In the genomic region with DNA sequence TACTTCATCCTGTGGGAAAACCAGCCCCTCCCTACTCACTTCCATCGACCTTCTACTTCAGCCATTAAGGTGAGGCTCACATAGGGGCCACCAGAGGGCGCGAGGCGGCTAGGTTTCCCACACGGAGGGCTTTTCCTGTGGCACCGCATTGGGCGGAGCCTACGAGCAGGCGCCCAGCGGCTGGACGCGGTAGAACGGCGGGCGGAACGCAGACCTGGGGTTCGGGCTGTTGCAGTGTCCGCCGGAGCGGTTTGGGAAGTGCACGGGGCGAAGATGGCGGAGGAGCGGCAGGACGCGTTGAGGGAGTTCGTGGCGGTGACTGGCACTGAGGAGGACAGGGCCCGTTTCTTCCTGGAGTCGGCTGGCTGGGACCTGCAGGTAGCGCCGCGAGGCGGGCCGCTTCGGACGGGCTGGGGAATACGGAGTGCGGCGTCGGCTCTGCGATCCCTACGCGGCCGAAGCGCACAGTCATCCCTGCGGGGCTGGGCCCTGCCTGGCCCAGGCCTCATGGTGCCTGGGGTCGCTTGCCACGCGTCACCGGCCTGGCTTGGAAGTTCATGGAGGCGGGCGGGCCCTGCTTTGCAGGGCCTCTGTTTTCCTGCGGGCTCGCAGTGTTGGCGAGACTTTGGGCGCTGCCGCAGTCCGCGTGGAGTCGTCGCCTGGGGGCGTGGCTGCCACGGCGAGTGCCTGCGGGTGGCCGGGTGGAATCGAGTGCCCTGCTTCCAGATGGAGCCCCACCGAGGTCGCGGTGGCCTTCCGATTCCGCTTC, we compare ENCODE assay signal across 8 mouse cellular contexts. TPM values are rescaled to one million over a fixed set of nuclear protein-coding genes. Genes with fewer than 3 reads are reported as not detected.
DNase-seq lines count a peak whose midpoint lies in the region; ATAC-seq and TF ChIP-seq lines count a peak whose summit lies in the region.

TSS of gene Nsfl1c (plus strand) at position 148 of the 769 bp plus-strand sequence.

- peak within 1 kb of the TSS; percentile 85 to 97 for H3K4me3 ChIP-seq in MEL (ENCODE audit: control insufficient read depth in 1 of 2, insufficient read depth in 1 of 2, low read depth in 2 of 2, low read length in 2 of 2)
- peak within 1 kb of the TSS; percentile 58 for H3K4me3 ChIP-seq in cerebellum, adult 2 months (replicated peaks; ENCODE audit: insufficient read depth, low read depth, low read length)
- peak within 1 kb of the TSS; percentile 81 for H3K4me3 ChIP-seq in forebrain, postnatal 0 days (ENCODE audit: low read depth, low read length)
- H3K4me3 ChIP-seq in lung, embryonic 15.5 days, result peak within 1 kb of the TSS; percentile 94

- H3K27me3 ChIP-seq in MEL (ENCODE audit: control insufficient read depth in 1 of 2, insufficient read depth in 2 of 2, low read length in 2 of 2), result peaks cover 0 to 3% of the 10 kb centered on the region in 2 experiments; a peak in 2 of 4 replicates
- no peaks in the 10 kb centered on the region for H3K27me3 ChIP-seq in cerebellum, adult 2 months (ENCODE audit: control insufficient read depth, insufficient read depth, low read length)
- no peaks in the 10 kb centered on the region for H3K27me3 ChIP-seq in forebrain, postnatal 0 days (ENCODE audit: insufficient read depth, low read length)
- H3K27me3 ChIP-seq in lung, embryonic 15.5 days, result no peaks in the 10 kb centered on the region

- TF ChIP-seq CTCF in MEL (IDR thresholded peaks at IDR 0.05 in 2 of 3, conservative IDR thresholded peaks at IDR 0.05 in 1 of 3; ENCODE audit: control insufficient read depth in 1 of 3, insufficient read depth in 1 of 3, low read depth in 2 of 3, low read length in 3 of 3, poor library complexity in 1 of 3, severe bottlenecking in 1 of 3), result peak; percentile 61 to 98 (median 94)
- peak; percentile 86 for TF ChIP-seq CTCF in cerebellum, adult 2 months (IDR thresholded peaks at IDR 0.05; ENCODE audit: borderline replicate concordance, insufficient read depth, low read depth, low read length)
- TF ChIP-seq CTCF in forebrain, postnatal 0 days (IDR thresholded peaks at IDR 0.05; ENCODE audit: low read depth), result peak; percentile 99

- peaks cover 26% of the 10 kb centered on the region for H3K79me2 ChIP-seq in MEL (ENCODE audit: control insufficient read depth, insufficient read depth, low read length, poor library complexity)

- peak; percentile 100 for ATAC-seq in forebrain, postnatal 0 days
- peak; percentile 100 for ATAC-seq in lung, embryonic 15.5 days (ENCODE audit: borderline replicate concordance, extremely low read depth, low FRiP score, low TSS enrichment)

- H3K36me3 ChIP-seq in MEL (ENCODE audit: control insufficient read depth in 1 of 2, insufficient read depth in 2 of 2, low read length in 2 of 2), result peaks cover 0 to 17% of the 10 kb centered on the region in 2 experiments
- peaks cover 20% of the 10 kb centered on the region for H3K36me3 ChIP-seq in forebrain, postnatal 0 days (ENCODE audit: insufficient read depth)
- peaks cover 16% of the 10 kb centered on the region for H3K36me3 ChIP-seq in lung, embryonic 15.5 days

- DNase-seq in MEL (ENCODE audit: low read depth, low spot score), result peak; percentile 95
- DNase-seq in cerebellum, adult 2 months, result peak; percentile 93 to 98
- DNase-seq in forebrain, postnatal 0 days, result peak; percentile 99
- DNase-seq in heart, postnatal 4 days, result peak; percentile 99
- DNase-seq in layer of hippocampus, adult 8-10 months (ENCODE audit: low spot score in 2 of 2), result peak; percentile 92 to 97
- peak; percentile 85 for DNase-seq in ovary, adult 18-20 months (ENCODE audit: low spot score)
- DNase-seq in thymus, postnatal 0 days (ENCODE audit: low spot score), result peak; percentile 96

- TF ChIP-seq EP300 in MEL (IDR thresholded peaks at IDR 0.05; ENCODE audit: low read depth in 1 of 2, low read length in 2 of 2), result 0 out of 4 replicates have a peak, but pooled peaks of 1 of the 2 experiments have one; percentile 13

- TF ChIP-seq POLR2A in MEL (IDR thresholded peaks at IDR 0.05; ENCODE audit: control insufficient read depth in 1 of 2, insufficient read depth in 1 of 2, low read depth in 1 of 2, low read length in 2 of 2, poor library complexity in 1 of 2), result peak; percentile 75 to 85; a peak in 3 of 4 replicates
- TF ChIP-seq POLR2A in cerebellum, adult 2 months (IDR thresholded peaks at IDR 0.05; ENCODE audit: borderline replicate concordance, insufficient read depth, low read length), result peak; percentile 91

- under 1% methylated on average over 73 of the region's 73 CpGs for WGBS in cerebellum, adult 2 months
- WGBS in forebrain, postnatal 0 days, result under 1% methylated on average over 73 of the region's 73 CpGs
- WGBS in lung, embryonic 15.5 days, result under 1% methylated on average over 73 of the region's 73 CpGs

- H3K4me2 ChIP-seq in forebrain, postnatal 0 days (ENCODE audit: low read depth), result peak within 1 kb of the TSS; percentile 73
- peak within 1 kb of the TSS; percentile 79 for H3K4me2 ChIP-seq in lung, embryonic 15.5 days

- H3K4me1 ChIP-seq in MEL (ENCODE audit: control insufficient read depth in 1 of 2, insufficient read depth in 2 of 2, low read length in 2 of 2), result peaks cover 0 to 13% of the 10 kb centered on the region in 2 experiments; a peak in 3 of 4 replicates
- no peaks in the 10 kb centered on the region for H3K4me1 ChIP-seq in cerebellum, adult 2 months (ENCODE audit: control insufficient read depth, insufficient read depth, low read length)
- peaks cover 6% of the 10 kb centered on the region; the same call in 1 of the 2 replicates for H3K4me1 ChIP-seq in forebrain, postnatal 0 days (ENCODE audit: insufficient read depth)
- peaks cover 7% of the 10 kb centered on the region; the same call in 1 of the 2 replicates for H3K4me1 ChIP-seq in lung, embryonic 15.5 days

- peak; percentile 62 for TF ChIP-seq RAD21 in MEL (IDR thresholded peaks at IDR 0.05; ENCODE audit: low read depth, low read length)

- H3K9me3 ChIP-seq in MEL (replicated peaks; ENCODE audit: insufficient read depth, low read length), result no peaks in the 10 kb centered on the region
- H3K9me3 ChIP-seq in forebrain, postnatal 0 days (ENCODE audit: low read length), result no peaks in the 10 kb centered on the region
- H3K9me3 ChIP-seq in lung, embryonic 15.5 days, result no peaks in the 10 kb centered on the region

- H3K27ac ChIP-seq in MEL (ENCODE audit: control insufficient read depth, low read depth, low read length), result peak within 1 kb of the TSS; percentile 46; the same call in 1 of the 2 replicates
- no peak within 1 kb of the TSS for H3K27ac ChIP-seq in cerebellum, adult 2 months (ENCODE audit: insufficient read depth, low read length)
- peak within 1 kb of the TSS; percentile 70; the same call in 1 of the 2 replicates for H3K27ac ChIP-seq in forebrain, postnatal 0 days (ENCODE audit: low read depth, low read length)
- H3K27ac ChIP-seq in lung, embryonic 15.5 days, result 0 out of 2 replicates have a peak within 1 kb of the TSS, but pooled peaks have one; percentile 37

- peak within 1 kb of the TSS; percentile 89 for H3K9ac ChIP-seq in MEL (ENCODE audit: control insufficient read depth, low read depth, low read length, poor library complexity, severe bottlenecking)
- peak within 1 kb of the TSS; percentile 84 for H3K9ac ChIP-seq in forebrain, postnatal 0 days
- H3K9ac ChIP-seq in lung, embryonic 15.5 days, result peak within 1 kb of the TSS; percentile 90

TF ChIP-seq in MEL, 35 proteins besides CTCF, POLR2A, EP300 and RAD21 (continues in another document):
- TF ChIP-seq E2F4 (IDR thresholded peaks at IDR 0.05; ENCODE audit: borderline replicate concordance, low read depth, low read length) (no peak), BHLHE40 (IDR thresholded peaks at IDR 0.05; ENCODE audit: borderline replicate concordance, low read depth, low read length) (no peak), NELFE (IDR thresholded peaks at IDR 0.05; ENCODE audit: low read depth, low read length) (peak; percentile 87), SMC3 (IDR thresholded peaks at IDR 0.05; ENCODE audit: low read depth, low read length) (peak; percentile 96), USF2 (IDR thresholded peaks at IDR 0.05; ENCODE audit: borderline replicate concordance in 1 of 2, insufficient read depth in 1 of 2, low read depth in 1 of 2, low read length in 2 of 2) (no peak), NRF1 (IDR thresholded peaks at IDR 0.05; ENCODE audit: insufficient read depth, low read depth, low read length, poor library complexity, severe bottlenecking) (peak; percentile 51; the same call in 1 of the 2 replicates), ZKSCAN1 (IDR thresholded peaks at IDR 0.05; ENCODE audit: low read depth, low read length) (no peak), TAL1 (IDR thresholded peaks at IDR 0.05; ENCODE audit: low read length) (no peak), ZNF384 (IDR thresholded peaks at IDR 0.05; ENCODE audit: low read depth, low read length) (peak; percentile 36), ZMIZ1 (IDR thresholded peaks at IDR 0.05; ENCODE audit: low read depth, low read length) (peak; percentile 64; the same call in 1 of the 2 replicates), GABPA (IDR thresholded peaks at IDR 0.05; ENCODE audit: low read depth, low read length) (0 out of 2 replicates have a peak, but pooled peaks have one; percentile 34), TBP (IDR thresholded peaks at IDR 0.05; ENCODE audit: low read depth, low read length) (peak; percentile 85), CHD2 (IDR thresholded peaks at IDR 0.05; ENCODE audit: low read length) (no peak), ZC3H11A (IDR thresholded peaks at IDR 0.05; ENCODE audit: low read depth, low read length) (peak; percentile 73), SIN3A (IDR thresholded peaks at IDR 0.05; ENCODE audit: low read length) (peak; percentile 88; the same call in 1 of the 2 replicates), ETS1 (IDR thresholded peaks at IDR 0.05; ENCODE audit: low read depth, low read length) (0 out of 2 replicates have a peak, but pooled peaks have one; percentile 23), MAZ (IDR thresholded peaks at IDR 0.05; ENCODE audit: low read depth, low read length) (peak; percentile 90), KAT2A (conservative IDR thresholded peaks at IDR 0.05; ENCODE audit: low read depth, low read length) (peak; percentile 59; the same call in 1 of the 2 replicates), HCFC1 (IDR thresholded peaks at IDR 0.05; ENCODE audit: low read depth, low read length) (peak; percentile 90)

RNA-seq across cellular contexts. Expression of gene Nsfl1c, which starts in this region (rescaled TPM):
- 182 and 199 TPM in 2 replicates for total RNA-seq in MEL (2012; rRNA removed)
- 100 to 1,000 TPM; 260 to 394 TPM for polyA plus RNA-seq in MEL (2012; ENCODE audit: insufficient read depth in 1 of 2, insufficient read length in 2 of 2, low read depth in 1 of 2, low replicate concordance in 2 of 2, missing spikeins in 1 of 2)
- 146 TPM in 2 replicates for polyA plus RNA-seq in cerebellum, adult 2 months (2012; rRNA removed)
- 121 and 124 TPM in 2 replicates for total RNA-seq in forebrain, postnatal 0 days (2014; rRNA removed)
- polyA plus RNA-seq in forebrain, postnatal 0 days (2015; fragmentation: Nextera tagmentation; extraction: Ambion mirVana), result 226 and 244 TPM in 2 replicates
- total RNA-seq in heart, postnatal 4 days (2021), result 100 to 1,000 TPM; 101 to 102 TPM
- 100 to 1,000 TPM; 151 to 161 (median 153) TPM for total RNA-seq in layer of hippocampus, adult 8-10 months (2022)
- 227 and 235 TPM in 2 replicates for polyA plus RNA-seq in lung, embryonic 15.5 days (2015; fragmentation: Nextera tagmentation; extraction: Ambion mirVana)
- polyA plus RNA-seq in thymus, postnatal 0 days (2015; fragmentation: Nextera tagmentation; extraction: Ambion mirVana), result 169 and 171 TPM in 2 replicates
